Mouse (Mus musculus) hindlimb bud, embryonic 11.5 days (tissue): Measurements from ENCODE around the gene Gpx3.

Experiments
- DNase-seq: peaks from one replicate; pipeline ENCODE4 v3.0.0-alpha.2; 2012; ENCODE audit warnings: low read depth, low spot score; ENCODE audit errors: extremely low spot score

Gene Gpx3

GRCm38 (mm10) chr11:54911671-54912502 is 9.6 kb downstream of the Gpx3 start:
- DNase-seq, result no peak

- no peak for DNase-seq
Observed at GRCm38 (mm10) chr11:54912503-54913316, 10.5 kb downstream of the Gpx3 start.

- DNase-seq, result no peak
Observed at GRCm38 (mm10) chr11:54913841-54914240, 11.6 kb downstream of the Gpx3 start.

DNA sequence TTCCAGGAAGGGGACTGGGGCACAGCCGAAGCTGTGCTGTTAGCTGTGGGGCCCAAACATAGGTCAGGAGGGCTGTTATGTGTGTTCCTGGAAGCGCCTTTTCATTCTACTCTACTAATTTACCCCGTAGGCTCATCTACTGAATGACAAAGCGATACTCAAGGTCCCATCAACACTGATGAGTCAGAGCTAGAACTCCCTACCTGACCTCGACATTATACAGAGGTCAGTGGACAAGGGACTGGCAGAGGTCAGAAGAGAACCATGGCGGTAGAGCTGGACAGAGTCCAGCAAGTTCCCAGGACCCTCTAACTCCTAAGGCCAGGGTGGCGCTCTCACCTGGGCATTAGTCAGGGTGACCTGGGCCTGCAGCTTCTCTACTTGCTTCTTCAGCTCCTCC is 15.2 kb downstream of the Gpx3 start:
- DNase-seq, result no peak

DNA sequence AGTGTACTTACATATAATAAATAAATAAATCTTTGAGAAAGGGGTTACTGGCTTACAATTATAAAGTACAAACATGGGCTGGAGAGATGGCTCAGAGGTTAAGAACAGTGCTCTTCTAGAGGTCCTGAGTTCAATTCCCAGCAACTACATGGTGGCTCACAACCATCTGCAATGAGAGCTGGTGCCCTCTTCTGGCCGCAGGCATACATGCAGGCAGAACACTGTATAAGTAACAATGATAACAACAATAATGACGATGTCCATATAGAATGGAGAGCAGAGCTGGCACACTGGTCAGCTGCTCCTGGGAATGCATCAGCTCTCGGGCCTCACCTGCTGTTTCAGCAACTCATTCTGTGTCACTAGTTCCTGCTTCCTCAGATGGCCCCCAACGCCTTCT is 16.0 kb downstream of the Gpx3 start:
- no peak for DNase-seq

GRCm38 (mm10) chr11:54920127-54920972 is 18.1 kb downstream of the Gpx3 start:
- no peak for DNase-seq

DNA sequence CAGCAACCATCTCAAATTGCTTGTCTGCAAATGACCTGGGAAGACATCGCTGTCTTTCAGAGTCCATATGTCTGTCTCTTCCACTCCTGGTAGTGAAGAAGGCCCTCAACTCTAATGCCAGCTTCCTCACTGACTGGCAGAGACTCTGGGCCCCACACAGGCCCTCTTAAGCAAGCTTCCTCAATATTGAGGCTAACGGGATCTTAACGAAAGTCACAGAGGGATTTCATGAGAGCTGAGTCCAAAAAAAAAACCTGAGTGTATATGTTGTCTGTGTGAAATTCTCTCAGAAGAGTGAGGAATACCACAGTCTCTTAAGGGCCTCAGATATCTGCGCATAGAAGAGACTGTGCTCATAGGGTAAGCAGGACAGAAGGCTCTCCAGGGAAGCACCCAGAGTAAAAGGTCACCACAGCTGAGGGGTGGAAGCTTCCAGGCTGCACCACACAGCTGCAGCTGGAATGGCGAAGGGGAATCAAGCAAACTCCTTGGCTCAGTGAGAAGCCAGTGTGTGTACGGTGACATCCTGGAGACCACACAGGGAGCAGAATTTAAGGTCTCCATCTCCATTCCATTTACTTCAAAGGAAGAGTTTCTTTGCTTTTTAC is 18.8 kb downstream of the Gpx3 start:
- DNase-seq, result no peak

- DNase-seq, result no peak
Observed at GRCm38 (mm10) chr11:54921798-54922197, 19.5 kb downstream of the Gpx3 start.

- DNase-seq, result no peak
Observed at GRCm38 (mm10) chr11:54922488-54922887, 20.2 kb downstream of the Gpx3 start.

GRCm38 (mm10) chr11:54924145-54924544 is 21.9 kb downstream of the Gpx3 start:
- no peak for DNase-seq

- no peak for DNase-seq
Observed at GRCm38 (mm10) chr11:54927346-54928140, 25.3 kb downstream of the Gpx3 start.

DNA sequence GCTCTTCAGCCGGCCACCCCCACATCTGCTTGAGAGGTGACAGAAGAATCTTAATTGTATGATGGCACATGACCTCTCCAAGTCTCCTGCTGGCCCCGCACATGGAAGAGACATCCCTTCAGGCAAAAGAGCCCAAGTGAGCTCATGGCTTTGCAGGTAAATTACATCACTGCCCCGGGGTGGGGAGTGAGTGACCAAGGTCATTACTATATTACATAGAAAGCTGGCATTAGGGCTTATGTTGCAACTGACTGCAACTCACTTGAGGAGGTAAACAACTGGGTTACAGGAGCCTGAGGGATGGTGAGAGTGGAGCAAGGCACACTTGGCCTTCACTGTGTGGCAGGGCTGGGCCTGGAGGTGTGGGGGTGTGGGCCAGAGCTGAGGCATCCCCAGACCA is 26.0 kb downstream of the Gpx3 start:
- DNase-seq, result no peak

DNA sequence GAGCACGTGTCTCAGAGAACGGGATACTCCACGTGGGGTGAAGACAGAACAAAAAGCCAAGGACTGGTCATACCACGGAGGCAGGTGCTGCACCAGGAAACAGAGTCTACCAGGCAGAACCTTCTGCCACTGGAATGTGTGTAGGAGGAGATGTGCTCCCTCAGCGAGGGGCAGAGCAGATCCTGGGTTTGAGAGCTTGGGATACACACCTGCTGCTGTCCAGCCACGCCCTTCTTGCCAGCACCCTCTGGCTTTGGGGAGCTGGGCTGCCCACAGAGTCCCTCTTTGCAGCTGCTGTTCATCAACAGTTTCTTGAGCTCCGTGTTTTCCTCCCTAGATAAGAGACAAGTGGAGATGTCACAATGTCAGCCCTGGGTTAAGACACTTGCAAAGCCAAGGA is 26.6 kb downstream of the Gpx3 start:
- DNase-seq, result no peak

- DNase-seq, result no peak
Observed at GRCm38 (mm10) chr11:54929290-54929689, 27.0 kb downstream of the Gpx3 start.

DNA sequence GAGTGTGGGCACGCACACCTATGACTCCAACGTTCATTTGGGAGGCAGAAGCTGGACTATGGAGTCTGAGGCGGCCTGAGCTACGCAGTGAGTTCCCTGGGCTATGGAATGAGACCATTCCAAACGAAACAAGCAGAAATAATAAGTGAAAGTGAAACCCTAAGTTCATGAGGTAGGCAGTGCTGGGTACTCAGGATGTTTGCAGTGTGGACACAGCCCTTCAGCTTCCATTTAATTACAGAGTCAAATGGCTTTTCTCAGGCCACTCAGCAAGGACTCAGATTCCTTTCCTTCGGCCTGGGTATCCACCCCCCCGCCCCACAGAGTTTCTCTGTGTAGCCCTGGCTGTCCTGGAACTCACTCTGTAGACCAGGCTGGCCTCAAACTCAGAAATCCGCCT is 27.5 kb downstream of the Gpx3 start:
- DNase-seq, result no peak

DNA sequence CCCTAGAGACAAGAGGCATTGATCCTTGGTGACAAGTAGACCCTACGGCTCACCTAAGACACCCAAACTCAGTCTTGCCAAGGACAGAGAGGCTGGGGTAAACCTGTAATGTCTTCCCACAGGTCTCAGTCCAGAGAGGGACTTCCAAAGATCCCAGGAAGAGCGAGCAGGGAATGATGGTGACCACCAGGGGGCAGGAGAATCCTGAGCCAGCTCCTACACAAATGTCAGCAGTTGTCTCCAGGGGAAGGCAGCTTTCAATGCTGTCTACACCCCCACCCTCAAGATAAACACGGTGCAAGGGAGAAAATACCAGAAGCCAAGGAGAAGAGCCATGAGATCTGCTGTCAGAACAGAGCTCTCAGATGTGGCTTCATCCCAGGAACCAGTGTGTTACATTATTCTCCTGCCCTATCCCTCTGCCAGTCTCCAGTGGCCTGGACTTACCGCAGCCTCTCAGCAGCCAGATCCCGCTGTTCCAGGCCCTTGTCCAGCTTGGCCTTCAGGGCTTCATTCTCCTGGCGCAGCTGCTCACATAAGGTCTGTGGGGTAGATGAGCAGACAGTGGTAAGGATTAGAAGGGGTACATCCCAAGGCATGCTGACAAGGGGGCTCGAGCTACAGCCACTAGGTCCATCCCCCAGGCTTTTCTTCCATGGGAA is 28.2 kb downstream of the Gpx3 start:
- no peak for DNase-seq

- no peak for DNase-seq
Observed at GRCm38 (mm10) chr11:54931405-54932093, 29.3 kb downstream of the Gpx3 start.

GRCm38 (mm10) chr11:54932540-54932939 is 30.3 kb downstream of the Gpx3 start:
- DNase-seq, result no peak

DNA sequence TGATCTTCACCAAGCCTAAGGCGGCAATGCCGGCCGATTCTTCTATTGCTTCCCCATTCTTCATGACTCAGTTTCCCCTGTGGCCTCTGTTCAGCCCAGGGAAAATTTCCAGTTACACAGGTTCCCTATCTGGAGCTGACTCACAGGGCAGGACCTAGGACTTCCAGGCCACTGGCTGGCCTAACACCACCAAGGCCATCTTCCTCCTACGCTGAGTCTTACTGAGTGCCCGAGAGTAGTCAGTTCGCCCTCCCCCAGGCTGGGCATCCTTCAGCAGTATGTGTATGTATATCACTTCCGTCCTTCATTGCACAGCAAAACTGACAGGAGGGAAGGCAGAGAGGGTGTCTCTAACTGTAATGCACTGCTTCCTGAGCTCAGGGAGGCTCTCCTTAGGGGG is 31.9 kb downstream of the Gpx3 start:
- no peak for DNase-seq
